Mouse (Mus musculus) stomach, postnatal 0 days (tissue): ENCODE measurements around the gene Cfi. TPM values are rescaled to one million over a fixed set of nuclear protein-coding genes. Genes with fewer than 3 reads are reported as not detected.

Source experiments
- ATAC-seq: fragments of 200-750 bp; cut with Nextera tagmentation; 2 replicates; pipeline ENCODE4 v1.8.0; 2017; ENCODE audit not compliant: low FRiP score, low TSS enrichment
- DNase-seq: peaks from one replicate; pipeline ENCODE4 v3.0.0-alpha.2; 2016; ENCODE audit warnings: low spot score
- H3K27ac ChIP-seq: fragments of 300-500 bp; sonication (generic); replicated peaks from 2 replicates; pipeline ENCODE4 v1.5.1; 2014; ENCODE audit warnings: mild to moderate bottlenecking, control low read depth
- H3K27me3 ChIP-seq: fragments of 300-500 bp; sonication (generic); 2 replicates; pipeline ENCODE4 v1.6.1; 2014; ENCODE audit warnings: low read length; ENCODE audit not compliant: control insufficient read depth, insufficient read depth
- H3K36me3 ChIP-seq: fragments of 300-500 bp; sonication (generic); 2 replicates; pipeline ENCODE4 v1.6.1; 2014; ENCODE audit warnings: low read length, mixed read lengths; ENCODE audit not compliant: control insufficient read depth, insufficient read depth
- H3K4me1 ChIP-seq: fragments of 300-500 bp; sonication (generic); replicated peaks from 2 replicates; pipeline ENCODE4 v1.6.1; 2014; ENCODE audit warnings: antibody characterized with exemption; ENCODE audit not compliant: control insufficient read depth, insufficient read depth
- H3K4me2 ChIP-seq: fragments of 300-500 bp; sonication (generic); replicated peaks from 2 replicates; pipeline ENCODE4 v1.6.1; 2014; ENCODE audit warnings: low read depth, mild to moderate bottlenecking, control low read depth, moderate library complexity
- H3K4me3 ChIP-seq: fragments of 300-500 bp; sonication (generic); 2 replicates; pipeline ENCODE4 v1.5.1; 2014; ENCODE audit warnings: low read depth, low read length, control low read depth
- H3K9ac ChIP-seq: fragments of 300-500 bp; sonication (generic); 2 replicates; pipeline ENCODE4 v1.6.1; 2014; ENCODE audit warnings: mild to moderate bottlenecking, low read length, control low read depth, mixed read lengths
- H3K9me3 ChIP-seq: fragments of 300-500 bp; sonication (generic); 2 replicates; pipeline ENCODE4 v1.6.1; 2016; ENCODE audit warnings: low read length; ENCODE audit not compliant: control insufficient read depth
- CTCF ChIP-seq: IDR thresholded peaks from 2 replicates; pipeline ENCODE4 v1.5.1; 2016; ENCODE audit warnings: antibody characterized with exemption, low read depth, mild to moderate bottlenecking, moderate library complexity
- EP300 ChIP-seq: optimal IDR thresholded peaks from 2 replicates; pipeline ENCODE3; 2016; ENCODE audit warnings: antibody characterized with exemption
- WGBS: fragments of 180-500 bp; shearing (Covaris S2); extraction: QIAGEN DNeasy Blood & Tissue Kit; methylation state at CpG from one replicate; pipeline ENCODE4 v1.1.7; 2014; 5-methylcytosine and 5-hydroxymethylcytosine counted together
- polyA plus RNA-seq: library from polyadenylated mRNA; unstranded; fragments of >200 nt; fragmentation: Nextera tagmentation; extraction: Ambion mirVana; gene quantifications from 2 replicates; pipeline ENCODE4 v1.2.1, GENCODE M21; 2015

Gene Cfi
- polyA plus RNA-seq, 1 experiment from 2014 or later: 152 TPM

- H3K4me2 ChIP-seq: no peak overlapping the region
- H3K27ac ChIP-seq: no peak overlapping the region
- TF ChIP-seq EP300 (no peak), CTCF (no peak)
- H3K27me3 ChIP-seq: no peaks in the 10 kb centered on the region
- no peaks in the 10 kb centered on the region for H3K9me3 ChIP-seq
- peaks cover 5% of the 10 kb centered on the region; the same call in 1 of the 2 replicates for H3K4me1 ChIP-seq
- H3K4me3 ChIP-seq: no peak overlapping the region
- no peak overlapping the region for H3K9ac ChIP-seq
- H3K36me3 ChIP-seq: peaks cover 5% of the 10 kb centered on the region; the same call in 1 of the 2 replicates
- ATAC-seq (no peak), DNase-seq (no peak)
- WGBS: 88% methylated on average over 10 of the region's 10 CpGs
These were observed 9.0 kb upstream of the Cfi start for GRCm38 (mm10) chr3:129826691-129827090.

- H3K36me3 ChIP-seq: peaks cover 5% of the 10 kb centered on the region; the same call in 1 of the 2 replicates
- H3K27me3 ChIP-seq: no peaks in the 10 kb centered on the region
- DNase-seq: no peak
- peaks cover 5% of the 10 kb centered on the region; the same call in 1 of the 2 replicates for H3K4me1 ChIP-seq
- H3K9me3 ChIP-seq: no peaks in the 10 kb centered on the region
- WGBS: 92% methylated on average over 5 of the region's 5 CpGs
- H3K4me3 ChIP-seq: no peak overlapping the region
- no peak overlapping the region for H3K27ac ChIP-seq
- ATAC-seq: no peak
- TF ChIP-seq CTCF: no peak
- TF ChIP-seq EP300: no peak
- no peak overlapping the region for H3K4me2 ChIP-seq
- no peak overlapping the region for H3K9ac ChIP-seq
These were observed 8.0 kb upstream of the Cfi start for GRCm38 (mm10) chr3:129827691-129828090.

- no peaks in the 10 kb centered on the region for H3K27me3 ChIP-seq
- peak overlapping the region; percentile 78 for H3K4me2 ChIP-seq
- peak overlapping the region; percentile 92 for H3K4me3 ChIP-seq
- 0% methylated on average over 42 of the region's 45 CpGs for WGBS
- peaks cover 5% of the 10 kb centered on the region; the same call in 1 of the 2 replicates for H3K4me1 ChIP-seq
- H3K27ac ChIP-seq: peak overlapping the region; percentile 91
- no peaks in the 10 kb centered on the region for H3K36me3 ChIP-seq
- no peaks in the 10 kb centered on the region for H3K9me3 ChIP-seq
- DNase-seq (peak; percentile 76), ATAC-seq (peak; percentile 0; the same call in 1 of the 2 replicates)
- no peak for TF ChIP-seq EP300
- no peak for TF ChIP-seq CTCF
- H3K9ac ChIP-seq: peak overlapping the region; percentile 88
These were observed 5.1 kb upstream of the Cfi start for GRCm38 (mm10) chr3:129830626-129831025.

- Histone ChIP-seq H3K36me3 (no peaks in the 10 kb centered on the region), H3K4me1 (peaks cover 5% of the 10 kb centered on the region; the same call in 1 of the 2 replicates), H3K9ac (peak within 1 kb of the TSS; percentile 88), H3K9me3 (no peaks in the 10 kb centered on the region), H3K4me2 (peak within 1 kb of the TSS; percentile 78), H3K27ac (peak within 1 kb of the TSS; percentile 91), H3K4me3 (peak within 1 kb of the TSS; percentile 92), H3K27me3 (no peaks in the 10 kb centered on the region)
- peak; percentile 97 for DNase-seq
- WGBS: under 1% methylated on average over 51 of the region's 60 CpGs
- TF ChIP-seq CTCF (no peak), EP300 (no peak)
- ATAC-seq: peak; percentile 85
These were observed 4.6 kb upstream of the Cfi start, which contains the start of gene Gar1 for GRCm38 (mm10) chr3:129831035-129831568. Gar1 (minus strand) TSS chr3:129831396.

GRCm38 (mm10) chr3:129836051-129836697, 490 bp downstream of the Cfi start:
- Histone ChIP-seq H3K4me1 (no peaks in the 10 kb centered on the region), H3K36me3 (no peaks in the 10 kb centered on the region), H3K27me3 (no peaks in the 10 kb centered on the region), H3K4me3 (peak overlapping the region; percentile 27; the same call in 1 of the 2 replicates), H3K9ac (peak overlapping the region; percentile 31), H3K4me2 (peak overlapping the region; percentile 40), H3K27ac (peak overlapping the region; percentile 86), H3K9me3 (no peaks in the 10 kb centered on the region)
- WGBS: 14% methylated on average over 11 of the region's 11 CpGs
- ATAC-seq (peak; percentile 86), DNase-seq (peak; percentile 80)
- TF ChIP-seq CTCF (no peak), EP300 (no peak)

- Histone ChIP-seq H3K27ac (no peak overlapping the region), H3K4me1 (no peaks in the 10 kb centered on the region), H3K27me3 (no peaks in the 10 kb centered on the region), H3K9ac (no peak overlapping the region), H3K36me3 (no peaks in the 10 kb centered on the region), H3K4me2 (peak overlapping the region; percentile 5; the same call in 1 of the 2 replicates), H3K4me3 (peak overlapping the region; percentile 21), H3K9me3 (no peaks in the 10 kb centered on the region)
- ATAC-seq (no peak), DNase-seq (no peak)
- TF ChIP-seq EP300 (no peak), CTCF (no peak)
- WGBS: 69% methylated on average over 6 of the region's 6 CpGs
These were observed 1.3 kb downstream of the Cfi start for GRCm38 (mm10) chr3:129836965-129837364.
